Mouse (Mus musculus): Measurements from ENCODE around the gene Gsx2. TPM values are rescaled to one million over a fixed set of nuclear protein-coding genes. Genes with fewer than 3 reads are reported as not detected.

Gsx2 gene
- polyA plus RNA-seq, 1 experiment from 2014 or later = not detected

DNA sequence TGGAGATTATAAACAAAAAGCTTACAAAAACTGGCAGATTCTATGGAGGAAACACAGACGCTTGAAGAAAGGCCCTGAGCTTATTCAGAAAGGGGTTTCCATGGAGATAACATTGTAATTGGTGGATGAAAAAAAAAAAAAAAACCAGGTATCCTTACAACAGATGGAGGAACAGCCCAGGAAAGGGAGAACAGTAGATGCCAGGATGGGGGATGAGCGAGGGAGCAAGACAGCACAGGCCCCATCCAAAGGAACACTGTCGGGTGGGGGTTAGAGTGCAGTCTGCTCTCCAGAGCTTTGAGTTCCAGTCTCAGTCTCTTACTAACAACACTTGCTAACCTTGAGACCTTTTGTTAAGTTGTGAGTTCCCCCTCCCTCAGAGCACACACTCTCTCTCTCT, 31.1 kb downstream of the Gsx2 start:
- CTCF ChIA-PET = interaction anchor here (0.6 to 1.9 kb wide), 3 partner anchors 11 to 33 kb away, joined by 3 to 4 read pairs (median 3); no protein-coding TSS in a partner anchor
- no peak for TF ChIP-seq CTCF (IDR thresholded peaks at IDR 0.05)
- ATAC-seq = no peak
- in situ Hi-C loops (cut with MboI; ENCODE audit: low pct_unique_long_range_greater_than_20kb) = no loop called here
- POLR2A ChIA-PET = interaction anchor here (0.6 kb wide), 1 partner anchor 395 kb away, joined by 4 read pairs; no protein-coding TSS in a partner anchor
- DNase-seq (ENCODE audit: low read depth, low spot score) = no peak
- peaks cover 27% of the 10 kb centered on the region for H3K27me3 ChIP-seq

DNA sequence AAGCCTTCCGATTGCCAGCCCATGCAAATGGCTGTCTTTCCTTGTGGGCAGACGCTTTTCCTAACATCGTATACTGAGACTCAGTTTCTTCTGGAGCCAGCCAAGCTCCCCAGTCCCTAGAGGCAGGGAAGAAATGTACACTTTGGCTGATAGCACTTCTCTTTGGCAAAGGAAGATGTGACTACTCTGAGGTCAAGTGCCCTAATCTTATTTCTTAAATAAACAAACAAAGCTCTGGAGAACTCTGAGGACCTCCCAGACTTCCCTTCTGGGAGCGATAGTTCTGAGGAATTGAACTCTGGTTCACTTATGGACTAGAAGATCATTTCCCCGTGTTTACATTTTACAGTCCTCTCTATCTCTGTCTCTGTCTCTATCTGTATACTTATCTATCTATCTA, 34.0 kb downstream of the Gsx2 start:
- TF ChIP-seq CTCF (IDR thresholded peaks at IDR 0.05) = no peak
- ChIA-PET POLR2A (no interaction called here), CTCF (no interaction called here)
- ATAC-seq (no peak), DNase-seq (ENCODE audit: low read depth, low spot score) (no peak)
- in situ Hi-C loops (cut with MboI; ENCODE audit: low pct_unique_long_range_greater_than_20kb) = no loop called here
- peaks cover 12% of the 10 kb centered on the region for H3K27me3 ChIP-seq

- DNase-seq (ENCODE audit: low read depth, low spot score) (no peak), ATAC-seq (no peak)
- no peak for TF ChIP-seq CTCF (IDR thresholded peaks at IDR 0.05)
- H3K27me3 ChIP-seq = peaks cover 8% of the 10 kb centered on the region
- ChIA-PET POLR2A (no interaction called here), CTCF (no interaction called here)
- in situ Hi-C loops (cut with MboI; ENCODE audit: low pct_unique_long_range_greater_than_20kb) = no loop called here
Measured at GRCm38 (mm10) chr5:75111781-75112180, 36.4 kb downstream of the Gsx2 start.

- CTCF ChIA-PET = interaction anchor here (0.6 to 1.5 kb wide), 3 partner anchors 25 to 478 kb away, joined by 3 to 5 read pairs (median 3); no protein-coding TSS in a partner anchor
- POLR2A ChIA-PET = no interaction called here
- in situ Hi-C loops (cut with MboI; ENCODE audit: low pct_unique_long_range_greater_than_20kb) = no loop called here
- TF ChIP-seq CTCF (IDR thresholded peaks at IDR 0.05) = peak; percentile 65
- peaks cover 4% of the 10 kb centered on the region for H3K27me3 ChIP-seq
- no peak for ATAC-seq
- no peak for DNase-seq (ENCODE audit: low read depth, low spot score)
Measured at GRCm38 (mm10) chr5:75118840-75119239, 43.4 kb downstream of the Gsx2 start.

GRCm38 (mm10) chr5:75121646-75122045, 46.2 kb downstream of the Gsx2 start:
- no peak for ATAC-seq
- in situ Hi-C loops (cut with MboI; ENCODE audit: low pct_unique_long_range_greater_than_20kb) = no loop called here
- ChIA-PET POLR2A (no interaction called here), CTCF (interaction anchor here (1.1 to 1.5 kb wide), 4 partner anchors 8 to 63 kb away, joined by 3 to 5 read pairs (median 4); no protein-coding TSS in a partner anchor)
- no peak for DNase-seq (ENCODE audit: low read depth, low spot score)
- no peak for TF ChIP-seq CTCF (IDR thresholded peaks at IDR 0.05)
- no peaks in the 10 kb centered on the region for H3K27me3 ChIP-seq

Other genes starting within 250 kb of the Gsx2 start
- 56.3 TPM for gene Chic2, start 30.8 kb upstream of the Gsx2 start, polyA plus RNA-seq (2021)
- gene Pdgfra, start 76.7 kb downstream of the Gsx2 start, polyA plus RNA-seq (2021) = 7.5 TPM

All from Patski (cell line).